Mouse (Mus musculus) MEL (cell line): ENCODE data around the gene Olfr593. TPM values are rescaled to one million over a fixed set of nuclear protein-coding genes. Genes with fewer than 3 reads are reported as not detected.

ENCODE experiments used
- DNase-seq: peaks from one replicate; pipeline ENCODE4 v3.0.0; 2011; ENCODE audit warnings: low read depth, low spot score
- H3K27ac ChIP-seq: 2 replicates; pipeline ENCODE4 v1.5.1; 2012; ENCODE audit warnings: low read depth, mild to moderate bottlenecking, control low read depth, low read length, moderate library complexity; ENCODE audit not compliant: control insufficient read depth
- H3K27me3 ChIP-seq, 2 experiments: fragments of 150-350 bp in 1 of 2; sonication (generic) in 1 of 2; 2 replicates each; pipeline ENCODE4 v1.6.1; 2012; ENCODE audit warnings: low read length in 2 of 2, mild to moderate bottlenecking in 2 of 2, improper control_type of control experiment in 1 of 2, moderate library complexity in 1 of 2; ENCODE audit not compliant: insufficient read depth in 2 of 2, control insufficient read depth in 1 of 2
- H3K36me3 ChIP-seq, 2 experiments: 2 replicates each; pipeline ENCODE4 v1.6.1; 2012 to 2014; ENCODE audit warnings: low read length in 2 of 2, improper control_type of control experiment in 1 of 2, inconsistent platforms in 1 of 2, mild to moderate bottlenecking in 1 of 2; ENCODE audit not compliant: insufficient read depth in 2 of 2, control insufficient read depth in 1 of 2
- H3K4me1 ChIP-seq, 2 experiments: fragments of 150-350 bp in 1 of 2; sonication (generic) in 1 of 2; 2 replicates each; pipeline ENCODE4 v1.6.1; 2012; ENCODE audit warnings: low read length in 2 of 2, improper control_type of control experiment in 1 of 2, mild to moderate bottlenecking in 1 of 2; ENCODE audit not compliant: insufficient read depth in 2 of 2, control insufficient read depth in 1 of 2
- H3K4me3 ChIP-seq, 2 experiments: fragments of 150-350 bp in 1 of 2; sonication (generic) in 1 of 2; 2 replicates each; pipeline ENCODE4 v1.5.1; 2012; ENCODE audit warnings: low read depth in 2 of 2, low read length in 2 of 2, mild to moderate bottlenecking in 2 of 2, moderate library complexity in 2 of 2, control low read depth in 1 of 2, improper control_type of control experiment in 1 of 2; ENCODE audit not compliant: control insufficient read depth in 1 of 2, insufficient read depth in 1 of 2
- H3K79me2 ChIP-seq: 2 replicates; pipeline ENCODE4 v1.6.1; 2012; ENCODE audit warnings: mild to moderate bottlenecking, low read length, moderate library complexity; ENCODE audit not compliant: control insufficient read depth, poor library complexity, insufficient read depth
- H3K9ac ChIP-seq: 2 replicates; pipeline ENCODE4 v1.6.1; 2012; ENCODE audit warnings: low read depth, mild to moderate bottlenecking, control low read depth, low read length, moderate library complexity; ENCODE audit not compliant: control insufficient read depth, poor library complexity, severe bottlenecking
- H3K9me3 ChIP-seq: fragments of 150-350 bp; sonication (generic); replicated peaks from 2 replicates; pipeline ENCODE4 v1.6.1; 2012; ENCODE audit warnings: mild to moderate bottlenecking, low read length, improper control_type of control experiment, moderate library complexity; ENCODE audit not compliant: insufficient read depth
- CHD2 ChIP-seq: IDR thresholded peaks from 2 replicates; pipeline ENCODE4 v1.6.1; 2011; ENCODE audit warnings: low read length, improper control_type of control experiment
- CTCF ChIP-seq, 3 experiments: IDR thresholded peaks in 2 of 3; conservative IDR thresholded peaks in 1 of 3; 2 replicates each; pipeline ENCODE4 v1.5.1; 2011 to 2012; ENCODE audit warnings: low read length in 3 of 3, low read depth in 2 of 3, mild to moderate bottlenecking in 2 of 3, improper control_type of control experiment in 1 of 3, inconsistent platforms in 1 of 3, mixed read lengths in 1 of 3, moderate library complexity in 1 of 3; ENCODE audit not compliant: control insufficient read depth in 1 of 3, insufficient read depth in 1 of 3, poor library complexity in 1 of 3, severe bottlenecking in 1 of 3
- ELF1 ChIP-seq: IDR thresholded peaks from 2 replicates; pipeline ENCODE4 v1.6.1; 2014; ENCODE audit warnings: low read depth, mild to moderate bottlenecking, inconsistent platforms, low read length, improper control_type of control experiment, moderate library complexity
- HCFC1 ChIP-seq: IDR thresholded peaks from 2 replicates; pipeline ENCODE4 v1.6.1; 2012; ENCODE audit warnings: low read depth, mild to moderate bottlenecking, inconsistent platforms, low read length, improper control_type of control experiment, moderate library complexity
- KAT2A ChIP-seq: conservative IDR thresholded peaks from 2 replicates; pipeline ENCODE4 v1.6.1; 2012; ENCODE audit warnings: low read depth, low read length, improper control_type of control experiment, inconsistent platforms
- MYB ChIP-seq: IDR thresholded peaks from 2 replicates; pipeline ENCODE4 v1.6.1; 2011; ENCODE audit warnings: mild to moderate bottlenecking, low read depth, low read length, improper control_type of control experiment
- MYC ChIP-seq: IDR thresholded peaks from 2 replicates; pipeline ENCODE4 v1.6.1; 2011; ENCODE audit warnings: low read depth, mild to moderate bottlenecking, low read length, improper control_type of control experiment, moderate library complexity
- POLR2A ChIP-seq, 2 experiments: IDR thresholded peaks; 2 replicates each; pipeline ENCODE4 v1.6.1; 2011 to 2012; ENCODE audit warnings: low read length in 2 of 2, mild to moderate bottlenecking in 2 of 2, control low read depth in 1 of 2, improper control_type of control experiment in 1 of 2, low read depth in 1 of 2, moderate library complexity in 1 of 2; ENCODE audit not compliant: control insufficient read depth in 1 of 2, insufficient read depth in 1 of 2, poor library complexity in 1 of 2
- POLR2AphosphoS2 ChIP-seq: IDR thresholded peaks from 2 replicates; pipeline ENCODE4 v1.6.1; 2011; ENCODE audit warnings: low read length, improper control_type of control experiment
- RAD21 ChIP-seq: IDR thresholded peaks from 2 replicates; pipeline ENCODE4 v1.6.1; 2011; ENCODE audit warnings: mild to moderate bottlenecking, low read depth, low read length, improper control_type of control experiment
- TAL1 ChIP-seq: IDR thresholded peaks from 2 replicates; pipeline ENCODE4 v1.6.1; 2012; ENCODE audit warnings: mild to moderate bottlenecking, inconsistent platforms, low read length, moderate library complexity, mixed read lengths
- UBTF ChIP-seq: IDR thresholded peaks from 2 replicates; pipeline ENCODE4 v1.6.1; 2012; ENCODE audit warnings: low read depth, mild to moderate bottlenecking, inconsistent platforms, low read length, improper control_type of control experiment, moderate library complexity, borderline replicate concordance; ENCODE audit not compliant: insufficient read depth
- USF1 ChIP-seq: IDR thresholded peaks from 2 replicates; pipeline ENCODE4 v1.6.1; 2014; ENCODE audit warnings: low read depth, mild to moderate bottlenecking, inconsistent platforms, low read length, improper control_type of control experiment, moderate library complexity
- ZKSCAN1 ChIP-seq: IDR thresholded peaks from 2 replicates; pipeline ENCODE4 v1.6.1; 2012; ENCODE audit warnings: low read depth, mild to moderate bottlenecking, inconsistent platforms, low read length, improper control_type of control experiment, moderate library complexity
- ZNF384 ChIP-seq: IDR thresholded peaks from 2 replicates; pipeline ENCODE4 v1.6.1; 2012; ENCODE audit warnings: low read depth, mild to moderate bottlenecking, inconsistent platforms, low read length, improper control_type of control experiment
- polyA plus RNA-seq, 2 experiments: library from polyadenylated mRNA; stranded (reverse) in 1 of 2; unstranded in 1 of 2; fragments of >175 nt in 1 of 2; fragments of >200 nt in 1 of 2; gene quantifications; 2 replicates each; pipeline versions ENCODE4 v1.2.1 to v1.2.4; 2012; ENCODE audit warnings: low replicate concordance in 2 of 2, low read depth in 1 of 2; ENCODE audit not compliant: insufficient read length in 2 of 2, insufficient read depth in 1 of 2, missing spikeins in 1 of 2
- total RNA-seq: library from RNA; depleted of rRNA; stranded (reverse); fragments of 300-350 nt; gene quantifications from 2 replicates; pipeline ENCODE4 v1.2.3, GENCODE M21; 2012; rRNA removed

Olfr593 gene
- total RNA-seq (not detected in 2 replicates), polyA plus RNA-seq (not detected)

- Histone ChIP-seq H3K4me3 (no peak within 1 kb of the TSS), H3K9me3 (no peaks in the 10 kb centered on the region), H3K27me3 (no peaks in the 10 kb centered on the region), H3K79me2 (no peaks in the 10 kb centered on the region), H3K9ac (no peak within 1 kb of the TSS), H3K36me3 (no peaks in the 10 kb centered on the region), H3K27ac (no peak within 1 kb of the TSS), H3K4me1 (no peaks in the 10 kb centered on the region)
- TF ChIP-seq CTCF (IDR thresholded peaks at IDR 0.05 in 2 of 3, conservative IDR thresholded peaks at IDR 0.05 in 1 of 3; ENCODE audit: control insufficient read depth in 1 of 3, insufficient read depth in 1 of 3, low read depth in 2 of 3, low read length in 3 of 3, poor library complexity in 1 of 3, severe bottlenecking in 1 of 3) (no peak), MYC (no peak), KAT2A (no peak), CHD2 (no peak), UBTF (no peak), HCFC1 (no peak), USF1 (no peak), ZNF384 (no peak)
- no peak for DNase-seq
Measured at GRCm38 (mm10) chr7:103211562-103211961, at the start of gene Olfr593. Gene Olfr593 (plus strand): TSS chr7:103211862.

GRCm38 (mm10) chr7:103169697-103170096 is 42.0 kb upstream of the Olfr593 start:
- no peak overlapping the region for H3K27ac ChIP-seq
- no peak overlapping the region for H3K9ac ChIP-seq
- H3K4me3 ChIP-seq: no peak overlapping the region
- H3K27me3 ChIP-seq: no peaks in the 10 kb centered on the region
- no peaks in the 10 kb centered on the region for H3K9me3 ChIP-seq
- H3K79me2 ChIP-seq: no peaks in the 10 kb centered on the region
- no peak for DNase-seq
- H3K4me1 ChIP-seq: no peaks in the 10 kb centered on the region
- TF ChIP-seq ELF1 (no peak), CTCF (IDR thresholded peaks at IDR 0.05 in 2 of 3, conservative IDR thresholded peaks at IDR 0.05 in 1 of 3; ENCODE audit: control insufficient read depth in 1 of 3, insufficient read depth in 1 of 3, low read depth in 2 of 3, low read length in 3 of 3, poor library complexity in 1 of 3, severe bottlenecking in 1 of 3) (no peak), POLR2AphosphoS2 (no peak), ZNF384 (no peak), POLR2A (IDR thresholded peaks at IDR 0.05; ENCODE audit: control insufficient read depth in 1 of 2, insufficient read depth in 1 of 2, low read depth in 1 of 2, low read length in 2 of 2, poor library complexity in 1 of 2) (no peak), RAD21 (no peak), ZKSCAN1 (no peak), TAL1 (no peak), MYB (no peak)
- H3K36me3 ChIP-seq: no peaks in the 10 kb centered on the region
